Mouse (Mus musculus) midbrain, postnatal 0 days (tissue): ENCODE results near the gene Cypt14. TPM values are rescaled to one million over a fixed set of nuclear protein-coding genes. Genes with fewer than 3 reads are reported as not detected.
"Not testable (repeated sequence)": the region's sequence is repeated elsewhere in the genome, so short reads cannot be mapped to it uniquely, and the experiment has no call there.

Experiments
- ATAC-seq: fragments of 200-750 bp; cut with Nextera tagmentation; 2 replicates; pipeline ENCODE4 v1.8.0; 2017; ENCODE audit warnings: moderate number of reproducible peaks, mild to moderate bottlenecking, moderate TSS enrichment, moderate library complexity; ENCODE audit not compliant: low FRiP score
- DNase-seq: peaks from one replicate; pipeline ENCODE4 v3.0.0-alpha.2; 2015; ENCODE audit warnings: low spot score
- H3K27ac ChIP-seq: fragments of 300-500 bp; sonication (generic); 2 replicates; pipeline ENCODE4 v1.5.1; 2014; ENCODE audit warnings: low read depth, mild to moderate bottlenecking, low read length, mixed read lengths
- H3K27me3 ChIP-seq: fragments of 300-500 bp; sonication (generic); 2 replicates; pipeline ENCODE4 v1.6.1; 2014; ENCODE audit warnings: low read length, control low read depth, mixed read lengths; ENCODE audit not compliant: insufficient read depth
- H3K36me3 ChIP-seq: fragments of 300-500 bp; sonication (generic); 2 replicates; pipeline ENCODE4 v1.6.1; 2014; ENCODE audit warnings: low read length, control low read depth, mixed read lengths; ENCODE audit not compliant: insufficient read depth
- H3K4me1 ChIP-seq: fragments of 300-500 bp; sonication (generic); 2 replicates; pipeline ENCODE4 v1.6.1; 2014; ENCODE audit warnings: mild to moderate bottlenecking, control low read depth, antibody characterized with exemption, low read length, mixed read lengths; ENCODE audit not compliant: insufficient read depth
- H3K4me2 ChIP-seq: fragments of 300-500 bp; sonication (generic); 2 replicates; pipeline ENCODE4 v1.6.1; 2014; ENCODE audit warnings: low read depth, mild to moderate bottlenecking, low read length, mixed read lengths; ENCODE audit not compliant: poor library complexity, severe bottlenecking
- H3K4me3 ChIP-seq: fragments of 300-500 bp; sonication (generic); 2 replicates; pipeline ENCODE4 v1.5.1; 2014; ENCODE audit warnings: low read depth, mild to moderate bottlenecking, low read length, moderate library complexity
- H3K9ac ChIP-seq: fragments of 300-500 bp; sonication (generic); replicated peaks from 2 replicates; pipeline ENCODE4 v1.6.1; 2014; ENCODE audit warnings: mild to moderate bottlenecking, low read length, moderate library complexity, mixed read lengths; ENCODE audit not compliant: poor library complexity, severe bottlenecking
- H3K9me3 ChIP-seq: fragments of 300-500 bp; sonication (generic); 2 replicates; pipeline ENCODE4 v1.6.1; 2016; ENCODE audit warnings: low read length, control low read depth
- WGBS: fragments of 180-500 bp; shearing (Covaris S2); extraction: QIAGEN DNeasy Blood & Tissue Kit; methylation state at CpG from one replicate; pipeline ENCODE4 v1.1.7; 2014; 5-methylcytosine and 5-hydroxymethylcytosine counted together
- polyA plus RNA-seq: library from polyadenylated mRNA; unstranded; fragments of >200 nt; fragmentation: Nextera tagmentation; extraction: Ambion mirVana; gene quantifications from 2 replicates; pipeline ENCODE4 v1.2.1, GENCODE M21; 2015
- total RNA-seq: library from RNA; depleted of rRNA; stranded (reverse); fragments of >200 nt; gene quantifications from 2 replicates; pipeline ENCODE4 v1.2.3, GENCODE M21; 2014; rRNA removed

Cypt14 gene
- total RNA-seq (not detected in 2 replicates), polyA plus RNA-seq (not detected in 2 replicates)

GRCm38 (mm10) chrX:39863504-39863903 is at the start of gene Cypt14:
Gene Cypt14 (minus strand): TSS chrX:39863604.
- H3K4me1 ChIP-seq, H3K9ac ChIP-seq, ATAC-seq, DNase-seq, H3K9me3 ChIP-seq, H3K4me2 ChIP-seq, H3K27me3 ChIP-seq, H3K36me3 ChIP-seq, H3K4me3 ChIP-seq, H3K27ac ChIP-seq: not testable (repeated sequence)
- 63% methylated on average over 2 of the region's 2 CpGs for WGBS
